Comparison of ENCODE assay signal across 8 mouse cellular contexts in the genomic region with DNA sequence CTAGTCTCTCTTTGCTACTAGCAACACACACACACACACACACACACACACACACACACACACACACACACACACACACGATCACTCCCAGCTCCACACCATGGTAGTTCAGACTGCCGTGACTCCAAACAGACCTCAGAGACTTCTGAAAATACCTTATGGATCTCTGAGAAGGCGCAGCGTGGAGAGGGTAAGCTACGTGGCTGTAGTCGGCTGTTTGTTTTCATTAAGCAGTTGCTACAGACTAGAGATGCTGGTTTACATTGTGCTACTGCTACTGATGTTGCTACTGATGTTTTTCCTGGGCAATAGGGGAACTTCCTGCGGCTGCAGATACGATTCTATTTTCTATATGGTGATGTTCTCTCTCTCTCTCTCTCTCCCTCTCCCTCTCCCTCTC.
DNase-seq lines count a peak whose midpoint lies in the region; ATAC-seq lines count a peak whose summit lies in the region.

No protein-coding gene starts in this region.

- no peak overlapping the region for H3K27ac ChIP-seq in forebrain, embryonic 14.5 days (ENCODE audit: low read depth, low read length)
- peak overlapping the region; percentile 96 for H3K27ac ChIP-seq in limb, embryonic 13.5 days
- peak overlapping the region; percentile 91 for H3K27ac ChIP-seq in stomach, embryonic 15.5 days

- no peaks in the 10 kb centered on the region for H3K36me3 ChIP-seq in megakaryocyte, embryonic 14.5 days (replicated peaks; ENCODE audit: low read length)
- H3K36me3 ChIP-seq in forebrain, embryonic 14.5 days (ENCODE audit: control insufficient read depth, insufficient read depth, low read length) = no peaks in the 10 kb centered on the region
- H3K36me3 ChIP-seq in limb, embryonic 13.5 days = no peaks in the 10 kb centered on the region
- no peaks in the 10 kb centered on the region for H3K36me3 ChIP-seq in stomach, embryonic 15.5 days

- no peak for ATAC-seq in megakaryocyte, adult 5-6 weeks (ENCODE audit: poor library complexity, severe bottlenecking)
- no peak for ATAC-seq in forebrain, embryonic 14.5 days
- ATAC-seq in limb, embryonic 13.5 days (ENCODE audit: low FRiP score, low read depth) = no peak
- ATAC-seq in stomach, embryonic 15.5 days (ENCODE audit: insufficient read depth, low FRiP score, low read depth) = no peak

- H3K9me3 ChIP-seq in megakaryocyte, embryonic 14.5 days = no peaks in the 10 kb centered on the region
- no peaks in the 10 kb centered on the region for H3K9me3 ChIP-seq in forebrain, embryonic 14.5 days (replicated peaks; ENCODE audit: control insufficient read depth, low read length)
- H3K9me3 ChIP-seq in limb, embryonic 13.5 days = no peaks in the 10 kb centered on the region
- no peaks in the 10 kb centered on the region for H3K9me3 ChIP-seq in stomach, embryonic 15.5 days

- H3K4me1 ChIP-seq in megakaryocyte, embryonic 14.5 days = peaks cover 9% of the 10 kb centered on the region; the same call in 1 of the 2 replicates
- peaks cover 20% of the 10 kb centered on the region for H3K4me1 ChIP-seq in forebrain, embryonic 14.5 days (ENCODE audit: control insufficient read depth, insufficient read depth, low read length)
- H3K4me1 ChIP-seq in limb, embryonic 13.5 days = peaks cover 73% of the 10 kb centered on the region
- H3K4me1 ChIP-seq in stomach, embryonic 15.5 days = peaks cover 19% of the 10 kb centered on the region

- H3K9ac ChIP-seq in forebrain, embryonic 14.5 days (ENCODE audit: low read length) = no peak overlapping the region
- peak overlapping the region; percentile 80 for H3K9ac ChIP-seq in limb, embryonic 13.5 days
- no peak overlapping the region for H3K9ac ChIP-seq in stomach, embryonic 15.5 days

- peaks cover 22% of the 10 kb centered on the region for H3K27me3 ChIP-seq in megakaryocyte, embryonic 14.5 days (replicated peaks)
- H3K27me3 ChIP-seq in forebrain, embryonic 14.5 days (replicated peaks; ENCODE audit: control insufficient read depth, insufficient read depth, low read length) = no peaks in the 10 kb centered on the region
- no peaks in the 10 kb centered on the region for H3K27me3 ChIP-seq in limb, embryonic 13.5 days
- H3K27me3 ChIP-seq in stomach, embryonic 15.5 days (replicated peaks) = no peaks in the 10 kb centered on the region

- no peak for DNase-seq in forebrain, embryonic 14.5 days (ENCODE audit: low spot score)
- DNase-seq in ovary, postnatal 10 days (ENCODE audit: low spot score) = no peak
- DNase-seq in adipocyte (ENCODE audit: low spot score) = no peak
- DNase-seq in adrenal gland, adult 18-20 months (ENCODE audit: low spot score in 2 of 2) = no peak

- H3K4me3 ChIP-seq in megakaryocyte, embryonic 14.5 days (replicated peaks) = peak overlapping the region; percentile 62
- no peak overlapping the region for H3K4me3 ChIP-seq in forebrain, embryonic 14.5 days (ENCODE audit: low read depth, low read length)
- H3K4me3 ChIP-seq in limb, embryonic 13.5 days = peak overlapping the region; percentile 56
- peak overlapping the region; percentile 41 for H3K4me3 ChIP-seq in stomach, embryonic 15.5 days (replicated peaks)

- H3K4me2 ChIP-seq in forebrain, embryonic 14.5 days (ENCODE audit: low read length) = peak overlapping the region; percentile 23
- H3K4me2 ChIP-seq in limb, embryonic 13.5 days (replicated peaks) = peak overlapping the region; percentile 73
- H3K4me2 ChIP-seq in stomach, embryonic 15.5 days = peak overlapping the region; percentile 62

- 38% methylated on average over 8 of the region's 8 CpGs for WGBS in forebrain, embryonic 14.5 days
- 8% methylated on average over 8 of the region's 8 CpGs for WGBS in limb, embryonic 13.5 days
- WGBS in stomach, embryonic 15.5 days = 4% methylated on average over 8 of the region's 8 CpGs

Comparison
In these comparisons a context has a peak if more than half of its experiments do, and no peak if none do; other contexts are left out.
1. H3K4me2 ChIP-seq: peak in every context shown above with its lines; median percentile 73 in limb, embryonic 13.5 days; 62 in stomach, embryonic 15.5 days; 23 in forebrain, embryonic 14.5 days.